Mouse (Mus musculus): ENCODE data around the gene Ccdc183.

GRCm38 (mm10) chr2:25575432-25576027, 41.9 kb downstream of the Ccdc183 start:
- TF ChIP-seq CTCF (IDR thresholded peaks at IDR 0.05; ENCODE audit: extremely low read depth, insufficient read depth, low read length) (no peak), POLR2A (IDR thresholded peaks at IDR 0.05; ENCODE audit: extremely low read depth, insufficient read depth, low read length) (0 out of 2 replicates have a peak, but pooled peaks have one; percentile 4)
